Mouse (Mus musculus) liver (tissue): ENCODE data around the gene Coro1c.

ENCODE experiments used
- DNase-seq: peaks from one replicate; pipeline ENCODE4 v3.0.0-alpha.2; 2020; ENCODE audit warnings: mixed read lengths

Coro1c gene

DNA sequence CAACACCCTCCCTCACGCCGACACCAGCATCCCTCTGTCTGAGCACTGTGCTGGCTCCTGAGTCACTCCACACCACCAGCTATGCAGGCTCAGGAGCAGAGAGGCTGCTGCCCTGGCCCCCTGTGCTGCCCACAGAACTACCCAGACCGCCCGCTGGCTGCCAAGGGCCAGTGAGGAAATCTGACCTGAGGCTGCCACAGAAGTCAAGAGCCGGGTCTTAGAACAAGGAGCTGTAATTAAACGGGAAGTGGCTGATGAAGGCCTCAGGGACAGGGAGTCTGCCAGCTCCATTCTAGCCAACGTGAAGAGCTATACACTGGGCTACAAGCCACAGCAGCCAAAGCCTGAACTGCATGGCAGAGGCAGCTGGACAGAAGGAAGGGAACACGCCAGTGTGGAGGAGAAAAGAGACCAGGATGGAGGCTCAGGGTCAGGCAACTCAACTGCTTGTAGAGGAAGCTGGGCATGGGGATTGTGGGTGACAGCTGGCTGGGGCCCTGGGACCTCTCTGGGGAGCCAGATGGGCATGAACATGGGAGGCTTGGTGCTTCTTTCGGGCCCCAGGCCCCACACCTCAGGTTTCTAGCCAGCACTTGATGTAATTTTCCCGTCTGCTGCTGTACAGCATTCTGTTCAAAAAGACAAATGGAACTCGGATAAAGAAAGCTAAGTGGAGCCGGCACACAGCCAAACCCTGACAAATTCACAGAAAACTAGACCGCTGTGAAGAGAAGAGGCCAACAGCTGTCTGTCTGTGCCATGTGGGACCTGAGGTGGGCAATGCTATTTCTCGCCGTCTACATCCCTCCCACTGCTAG, 25.8 kb downstream of the Coro1c start:
- DNase-seq, result no peak

DNA sequence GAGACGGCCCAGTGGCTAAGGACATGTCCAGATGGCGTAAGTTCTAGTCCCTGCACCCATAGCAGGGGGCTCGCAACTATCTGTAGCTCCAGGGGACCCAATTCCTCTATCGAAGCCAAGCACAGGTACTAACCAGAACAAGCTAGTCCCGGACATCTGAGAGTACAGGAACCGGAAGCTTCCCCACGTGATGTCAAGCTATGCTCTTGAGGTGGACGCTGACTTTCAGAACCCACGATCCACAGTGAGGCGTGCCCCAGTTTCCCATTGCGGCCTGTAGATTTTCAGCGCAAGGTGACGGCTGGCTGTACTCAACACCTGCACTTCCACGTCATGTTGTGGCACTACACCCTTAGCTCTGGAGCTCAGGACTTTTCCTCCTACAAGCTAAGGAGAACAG, 27.4 kb downstream of the Coro1c start:
- DNase-seq, result no peak

DNA sequence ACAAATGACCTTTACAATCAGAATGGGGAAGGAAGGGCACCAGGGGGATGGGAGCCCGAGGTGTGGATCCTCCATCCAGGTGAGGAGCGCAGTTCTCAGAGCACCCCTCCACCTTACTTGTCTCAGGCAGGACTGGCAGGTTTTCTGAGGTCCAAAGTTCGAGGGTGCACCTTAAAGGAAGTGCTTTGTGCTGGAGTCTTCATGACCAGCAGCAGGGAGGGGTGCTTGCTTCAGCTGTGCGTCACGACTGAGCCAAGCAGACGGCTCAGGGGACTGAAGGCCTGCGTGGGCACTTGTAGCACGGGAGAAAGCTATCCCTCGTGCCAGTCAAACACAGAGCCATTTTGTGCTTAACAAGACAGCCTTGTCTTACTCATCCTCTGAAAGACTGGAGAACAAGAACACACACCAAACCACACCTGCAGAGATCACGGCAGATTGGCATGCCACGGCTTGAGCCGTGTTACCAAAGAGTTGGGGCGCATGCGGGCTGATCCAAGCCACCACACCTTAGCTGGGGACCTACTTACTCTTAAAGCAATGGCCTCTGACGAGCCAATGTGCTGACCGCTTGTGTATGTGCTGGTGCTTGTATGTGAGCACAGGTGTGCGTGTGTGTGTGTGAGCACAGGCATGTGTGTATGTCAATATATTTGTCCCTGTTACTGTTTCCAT, 29.5 kb downstream of the Coro1c start:
- no peak for DNase-seq

DNA sequence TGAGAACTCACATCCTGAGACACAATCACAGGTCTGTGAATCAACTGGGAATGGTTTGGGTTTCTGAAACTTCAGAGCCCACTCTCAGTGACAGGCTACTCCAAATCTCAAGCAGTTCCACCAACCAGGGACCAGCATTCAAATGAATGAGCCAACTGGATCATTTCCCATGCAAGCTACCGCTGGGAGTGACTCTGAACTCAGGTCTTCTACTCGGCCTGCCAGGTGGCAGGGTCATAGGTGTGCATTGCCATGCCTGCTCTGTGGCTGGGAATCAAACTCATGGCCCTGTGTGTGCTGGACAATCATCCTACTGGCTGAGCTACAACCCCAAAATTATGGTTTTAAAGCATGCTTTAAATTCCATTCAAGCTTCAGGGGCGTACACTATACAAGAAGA, 31.0 kb downstream of the Coro1c start:
- no peak for DNase-seq

DNA sequence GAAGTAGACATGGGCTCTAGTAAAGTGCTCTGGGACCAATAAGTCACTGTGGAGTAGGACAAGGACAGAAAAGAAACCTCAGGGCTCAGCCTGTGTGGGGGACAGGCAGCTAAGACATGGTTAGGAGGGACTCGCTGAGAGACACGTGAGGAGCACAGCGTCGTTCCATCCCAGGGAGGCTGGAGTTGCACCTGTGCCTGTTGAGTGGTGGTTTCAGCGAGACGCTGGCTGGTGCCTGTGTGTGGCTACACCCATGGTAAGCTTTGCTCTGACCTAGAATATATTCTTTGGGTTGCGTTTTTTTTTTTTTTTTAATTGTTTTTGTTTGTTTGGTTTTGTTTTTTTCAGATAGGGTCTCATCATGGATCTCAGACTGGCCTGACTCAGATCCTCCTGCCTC, 32.4 kb downstream of the Coro1c start:
- no peak for DNase-seq

DNA sequence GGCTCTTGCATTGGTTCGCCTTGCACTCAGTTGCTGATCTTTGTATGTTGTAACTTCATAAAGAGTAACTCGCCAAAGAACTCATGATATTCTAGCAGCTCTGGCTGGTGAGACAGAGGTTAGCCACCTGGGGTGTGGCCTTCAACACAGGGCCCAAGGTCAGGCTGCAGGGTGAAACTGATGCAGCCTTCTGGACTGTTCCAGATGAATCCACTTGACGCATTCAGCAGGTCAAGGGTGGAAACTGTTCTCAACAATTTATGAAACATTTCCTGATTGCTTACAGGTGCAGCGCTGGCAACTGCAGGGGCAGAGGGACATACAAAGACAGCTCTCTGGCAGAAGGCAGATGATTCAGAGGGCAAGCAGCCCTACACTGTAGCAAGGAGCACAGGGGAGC, 32.9 kb downstream of the Coro1c start:
- DNase-seq, result no peak

DNA sequence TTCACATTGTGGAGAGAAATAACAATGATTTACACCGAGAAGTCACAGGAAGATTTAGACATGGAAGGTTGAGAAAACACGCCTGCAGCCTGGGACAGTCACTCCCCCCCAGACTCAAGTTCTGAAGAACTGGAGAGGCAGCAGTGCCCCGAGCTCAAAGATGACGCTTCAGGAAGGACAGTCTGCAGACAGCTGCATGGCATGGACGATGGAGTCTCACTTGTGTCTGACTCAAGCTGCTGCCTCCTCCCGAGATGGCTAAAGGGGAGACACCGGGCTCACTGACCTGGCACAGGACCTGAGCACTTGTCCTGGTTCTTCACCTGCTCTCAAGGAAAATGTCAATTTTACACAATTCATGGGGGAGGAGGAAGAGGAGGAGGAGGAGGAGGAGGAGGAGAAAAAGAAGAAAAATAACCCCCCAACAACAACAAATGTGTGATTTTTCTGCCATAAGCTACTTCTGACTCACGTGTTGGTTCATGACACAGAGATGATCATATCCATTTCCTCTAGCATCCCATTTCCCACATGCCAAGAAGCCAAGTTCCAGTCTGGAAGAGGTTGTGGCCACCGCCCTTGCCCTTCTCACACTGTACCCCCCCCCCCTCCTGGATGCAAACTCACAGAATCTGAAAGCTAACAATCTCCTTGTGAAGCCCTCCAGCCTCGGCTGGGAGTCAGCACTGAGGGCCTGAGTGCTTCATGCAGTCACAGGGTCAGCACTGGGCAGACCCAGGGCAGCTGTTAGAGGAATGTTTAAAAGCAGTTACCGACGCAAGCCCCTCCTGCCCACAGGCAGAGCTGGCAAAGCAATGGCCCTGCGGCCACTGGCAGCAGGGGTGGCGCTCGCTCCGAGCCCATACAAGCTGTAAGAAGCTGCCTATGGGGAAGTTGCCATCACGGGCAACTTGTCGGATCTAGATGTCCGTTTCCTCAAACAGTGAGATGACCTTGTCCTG, 34.2 kb downstream of the Coro1c start:
- DNase-seq, result no peak

DNA sequence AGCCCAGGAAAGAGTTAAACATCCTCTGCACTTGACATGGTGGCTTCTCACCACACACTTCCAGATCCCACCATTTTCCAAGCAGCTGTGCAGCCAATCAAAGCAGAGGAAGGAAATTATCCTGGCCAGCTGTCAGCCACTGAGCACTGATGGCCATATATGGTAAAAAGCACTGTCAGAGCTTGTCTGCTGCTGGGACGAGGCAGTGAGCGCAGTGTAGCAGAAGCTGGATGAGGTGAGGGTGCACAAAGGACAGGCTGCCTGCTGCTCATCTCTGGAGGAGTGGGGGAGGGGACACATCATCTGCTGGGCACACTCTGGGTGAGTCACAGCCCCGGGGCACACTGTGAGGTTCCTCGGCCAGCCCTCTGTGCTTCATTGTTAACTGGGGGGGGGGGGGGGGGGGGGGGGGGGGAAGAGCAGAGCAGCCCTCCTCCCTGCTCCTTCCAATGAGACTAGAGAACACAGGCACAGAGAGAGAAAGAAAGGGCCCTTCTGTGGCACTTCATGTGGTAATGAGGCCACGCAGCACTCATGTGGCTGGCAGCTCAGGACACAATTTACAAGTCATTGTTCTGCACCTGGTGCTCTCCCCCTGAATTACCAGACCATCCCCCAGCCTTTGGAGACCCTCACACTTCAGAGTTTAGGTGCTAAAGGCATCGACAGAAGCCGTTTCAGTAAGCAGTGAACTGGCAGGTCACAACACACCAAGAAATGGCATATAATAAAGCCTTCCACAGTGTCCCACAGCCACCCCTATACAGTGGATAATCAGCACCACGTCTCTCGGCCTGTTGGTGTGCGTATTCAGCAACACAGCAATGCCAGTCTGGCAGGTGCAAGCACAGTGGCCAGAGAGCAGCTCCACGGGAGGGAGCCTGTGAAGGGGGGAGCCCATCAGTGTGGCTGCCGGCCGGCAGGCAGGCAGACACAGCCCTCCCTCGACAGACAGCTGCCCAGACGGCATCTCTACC, 35.3 kb downstream of the Coro1c start:
- DNase-seq, result peak; percentile 62

DNA sequence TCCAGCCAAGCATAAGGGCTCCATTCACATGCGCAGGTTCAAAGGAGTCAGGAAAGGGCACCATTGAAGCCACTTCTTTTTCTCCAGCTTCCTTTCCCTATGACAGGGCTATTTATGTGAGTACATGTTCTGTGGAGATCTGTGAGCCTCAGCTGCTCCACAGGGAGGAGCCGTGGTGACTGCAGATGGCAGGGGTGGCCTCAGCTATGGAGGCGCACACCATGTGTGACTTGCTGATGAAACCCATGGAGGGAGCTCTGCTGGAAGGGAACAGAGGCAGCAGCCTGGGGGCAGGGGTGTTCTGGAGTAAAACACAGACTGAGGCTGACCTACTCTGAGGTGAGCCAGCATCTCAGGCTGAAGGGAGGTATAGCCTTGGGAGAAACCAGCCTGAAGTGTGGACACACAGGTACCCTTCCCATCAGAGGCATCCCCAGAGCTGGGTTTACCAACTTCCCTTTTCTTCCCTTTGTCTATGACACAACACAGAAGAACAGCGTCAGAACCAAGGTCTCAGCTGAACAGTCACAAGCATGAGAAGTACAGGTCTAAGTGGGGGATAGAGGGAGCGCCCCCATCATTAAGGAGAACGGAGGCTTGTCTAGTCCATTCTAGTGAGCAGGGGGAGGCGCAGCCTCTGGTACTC, 36.5 kb downstream of the Coro1c start:
- no peak for DNase-seq

DNA sequence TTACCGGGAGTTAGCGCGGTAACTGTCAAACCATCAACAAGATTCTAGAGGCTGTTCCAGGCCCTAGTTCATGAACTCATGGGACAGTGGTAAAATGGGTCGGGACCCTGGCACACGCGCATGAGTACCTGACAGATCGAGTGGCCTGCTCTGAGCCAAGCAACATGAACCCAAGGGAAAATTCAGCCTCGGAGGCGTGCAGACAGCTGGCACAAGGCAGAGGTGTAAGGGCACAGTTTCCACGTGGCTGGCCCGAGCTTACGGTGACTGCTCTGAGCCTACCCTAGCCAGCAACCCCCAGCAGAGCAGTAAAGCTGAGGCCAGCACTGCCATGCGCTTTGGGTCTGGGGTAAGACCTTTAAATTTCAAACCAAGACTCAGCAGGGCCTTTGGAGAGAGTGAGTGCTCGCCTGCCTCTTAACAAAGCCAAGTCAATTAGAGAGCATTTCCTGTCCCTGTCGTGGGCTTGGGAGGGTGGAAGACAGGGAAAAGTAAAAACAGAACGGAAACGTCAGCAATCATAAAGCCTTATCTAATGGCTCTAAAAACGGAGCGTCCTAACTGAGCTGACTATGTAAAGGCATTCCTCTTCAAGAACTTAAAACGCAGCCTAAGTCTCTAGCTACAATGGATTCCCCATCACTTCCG, 38.0 kb downstream of the Coro1c start:
- no peak for DNase-seq

DNA sequence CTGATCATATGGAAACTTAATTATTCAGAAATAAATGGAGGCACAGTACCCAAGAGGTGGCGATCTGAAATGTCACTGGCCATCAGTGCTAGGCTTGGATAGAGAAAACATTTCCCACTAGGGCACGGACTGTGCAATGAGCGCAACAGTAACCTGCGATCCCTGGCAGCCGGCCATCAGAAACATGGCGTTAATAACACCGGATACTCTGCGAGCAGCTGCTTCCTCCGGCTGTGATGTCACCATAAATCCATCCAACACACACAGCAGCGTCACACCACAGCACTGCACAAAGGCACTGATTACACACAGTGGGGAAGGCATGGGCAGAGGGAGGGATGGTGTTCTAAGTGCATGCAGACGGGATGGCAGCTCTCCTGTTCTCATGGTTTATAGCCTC, 39.4 kb downstream of the Coro1c start:
- peak; percentile 40 for DNase-seq

DNA sequence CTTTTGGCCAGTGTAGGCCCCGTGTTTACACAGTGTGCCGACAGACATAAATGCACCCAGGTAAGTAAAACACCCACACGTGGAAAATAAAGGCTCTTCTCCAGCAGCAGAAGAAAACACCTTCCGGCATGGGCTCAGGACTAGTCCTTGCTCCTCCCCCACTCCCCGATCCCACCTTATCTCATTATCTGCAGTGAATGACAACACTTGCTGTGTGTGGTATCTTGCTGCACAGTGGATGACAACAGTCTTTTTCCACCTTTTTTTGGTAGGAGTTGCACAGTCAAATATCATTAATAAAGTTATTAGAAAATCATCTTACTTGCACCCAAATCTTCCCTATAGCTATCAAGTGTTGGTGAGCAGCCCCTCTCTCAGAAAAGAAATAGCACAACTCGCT, 43.6 kb downstream of the Coro1c start:
- DNase-seq, result no peak

DNA sequence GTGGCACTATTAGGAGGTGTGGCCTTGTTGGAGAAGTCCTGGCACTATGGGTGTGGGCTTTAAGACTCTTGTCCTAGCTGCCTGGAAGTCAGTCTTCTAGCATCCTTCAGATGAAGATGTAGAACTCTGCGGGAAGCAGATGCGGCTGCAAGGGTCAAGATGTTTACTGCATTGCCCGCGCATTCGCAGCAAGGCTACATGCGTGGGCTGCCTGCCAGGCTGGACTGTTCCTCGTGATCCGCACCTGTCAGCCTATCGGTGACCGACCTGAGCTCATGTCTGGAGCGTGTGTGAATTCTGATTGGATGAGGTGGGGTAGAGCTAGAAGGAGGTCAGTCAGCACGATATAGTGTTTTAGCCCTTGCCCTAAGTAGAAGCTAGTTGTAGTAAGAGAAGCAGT, 44.6 kb downstream of the Coro1c start:
- no peak for DNase-seq

DNA sequence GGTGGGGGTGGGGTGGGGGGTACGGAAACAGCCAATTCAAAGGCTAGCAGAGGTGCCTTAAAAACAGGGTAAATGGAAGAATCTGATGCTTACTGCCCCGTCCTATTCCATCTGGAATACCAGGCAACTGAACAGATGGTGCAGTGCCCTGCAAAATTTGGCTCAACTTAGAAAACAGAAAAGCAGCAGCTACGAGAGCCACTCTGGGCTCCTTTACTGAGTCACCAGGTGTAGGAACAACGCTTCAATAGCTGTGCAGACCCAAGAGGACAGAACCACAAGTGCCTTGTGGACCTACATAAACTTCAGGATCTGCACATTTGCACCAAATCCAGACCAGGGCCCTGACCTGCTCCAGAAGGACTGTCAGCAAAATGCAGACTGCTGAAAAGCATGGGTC, 46.1 kb downstream of the Coro1c start:
- no peak for DNase-seq

DNA sequence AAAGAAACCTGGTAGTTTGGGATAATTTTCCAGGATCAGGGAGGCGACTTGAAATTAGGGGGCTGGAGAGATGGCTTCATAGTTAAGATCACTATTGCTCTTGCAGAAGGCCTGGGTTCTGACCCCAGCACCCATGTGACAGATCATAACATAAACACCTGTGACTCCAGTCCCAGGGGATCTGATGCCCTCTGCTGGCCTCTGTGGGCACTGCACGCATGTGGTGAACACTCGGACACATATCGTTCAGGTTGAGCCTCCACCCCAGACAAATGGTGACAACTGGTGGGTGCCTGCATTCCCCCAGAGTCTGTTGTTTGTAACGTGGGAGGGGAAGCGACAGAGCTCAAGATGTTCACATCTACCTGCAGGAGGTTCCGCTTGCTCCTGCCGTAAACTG, 47.3 kb downstream of the Coro1c start:
- peak; percentile 66 for DNase-seq

DNA sequence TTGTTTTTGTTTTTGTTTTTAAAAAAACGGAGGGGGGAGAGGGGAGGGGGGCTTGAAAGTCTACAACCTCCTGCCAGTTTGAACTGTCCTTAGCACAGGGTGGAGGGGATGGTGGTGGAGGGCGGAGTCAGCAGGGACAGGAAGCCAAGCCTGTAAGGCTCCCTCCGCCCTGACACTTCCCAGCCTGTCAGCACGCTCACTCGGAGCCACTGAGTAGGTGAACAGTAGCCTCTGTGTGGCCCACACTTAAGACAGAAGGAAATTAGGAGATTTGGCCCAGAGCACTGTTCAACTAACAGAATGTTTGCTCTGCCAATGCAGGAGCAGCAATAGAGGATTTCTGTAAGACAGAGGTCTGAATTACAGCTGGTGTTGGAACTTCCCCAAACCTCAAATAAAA, 49.6 kb downstream of the Coro1c start:
- peak; percentile 59 for DNase-seq

DNA sequence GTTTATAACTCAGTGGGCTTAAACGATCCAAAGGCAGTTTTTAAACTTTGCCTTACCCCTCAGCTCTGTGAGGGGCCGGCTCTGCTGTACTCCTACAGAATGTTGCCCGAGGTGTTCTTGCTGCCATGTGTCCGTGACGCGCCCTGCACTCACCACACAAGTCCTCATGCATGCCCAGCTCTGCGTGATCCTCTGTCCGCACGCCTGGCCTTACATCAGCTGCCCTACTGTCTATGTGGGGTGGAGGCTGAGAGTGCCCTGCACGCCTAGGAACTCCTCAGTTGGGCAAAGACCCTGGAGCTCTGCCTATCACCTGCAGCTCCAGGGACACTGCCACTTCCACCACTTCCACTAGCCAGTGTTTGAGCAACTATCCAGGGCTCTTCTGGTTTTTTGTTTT, 50.0 kb downstream of the Coro1c start:
- DNase-seq, result no peak

DNA sequence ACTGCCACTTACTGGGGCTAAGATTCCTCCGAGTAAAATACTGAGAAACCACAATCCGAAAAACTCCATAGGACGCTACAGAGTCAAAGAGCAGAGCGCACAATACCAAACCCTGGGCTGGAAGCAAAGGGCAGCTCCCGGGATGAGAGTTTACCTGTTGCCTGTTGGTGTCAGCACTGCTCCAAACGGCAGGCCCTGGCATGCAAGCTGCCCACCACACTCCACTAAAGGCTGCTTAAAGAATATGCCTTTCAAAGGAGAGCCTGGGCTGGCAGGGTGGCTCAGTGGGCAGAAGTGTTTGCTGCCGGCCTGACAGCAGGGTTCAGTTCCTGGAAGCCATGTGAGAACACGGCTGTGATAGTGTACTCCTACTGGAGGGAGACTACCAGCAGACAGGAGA, 50.9 kb downstream of the Coro1c start:
- DNase-seq, result no peak

DNA sequence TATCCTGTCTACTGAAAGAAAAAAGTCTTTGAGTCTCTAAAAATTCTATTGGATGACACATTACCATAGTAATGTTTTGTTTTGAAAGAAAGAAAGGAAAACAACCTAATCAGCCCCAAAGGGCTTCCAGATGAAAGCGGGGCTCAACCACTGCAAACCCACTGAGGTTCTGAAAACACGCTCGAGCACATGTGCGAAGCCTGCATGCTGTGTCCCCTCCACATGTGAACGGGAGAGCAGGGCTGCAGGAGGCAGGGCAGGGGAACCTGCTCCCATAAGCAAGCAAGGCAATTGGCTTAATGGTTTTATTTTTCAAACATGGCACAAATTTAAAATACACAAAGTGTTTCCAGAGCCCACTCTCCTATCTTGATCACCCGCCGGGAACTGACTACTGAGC, 51.9 kb downstream of the Coro1c start:
- DNase-seq, result no peak

DNA sequence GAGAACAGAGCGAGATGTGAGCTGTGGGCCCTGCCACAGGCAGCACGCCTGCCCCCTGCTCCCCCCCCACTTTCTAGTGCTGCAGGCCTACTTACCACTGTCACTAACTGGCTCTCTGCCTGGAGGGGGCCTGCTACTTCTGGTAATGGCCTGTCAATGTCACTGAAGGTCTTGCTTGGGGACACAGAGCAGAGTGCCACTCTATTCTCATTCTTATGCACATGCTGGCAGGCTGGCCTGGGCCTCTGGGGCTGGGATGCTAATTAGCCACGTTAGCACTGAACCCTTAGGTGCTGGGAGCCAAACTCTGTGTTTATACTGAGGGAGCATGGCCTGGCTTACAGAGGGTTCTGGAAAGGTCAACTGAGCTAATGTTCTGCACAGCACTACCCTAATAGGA, 52.9 kb downstream of the Coro1c start:
- no peak for DNase-seq

DNA sequence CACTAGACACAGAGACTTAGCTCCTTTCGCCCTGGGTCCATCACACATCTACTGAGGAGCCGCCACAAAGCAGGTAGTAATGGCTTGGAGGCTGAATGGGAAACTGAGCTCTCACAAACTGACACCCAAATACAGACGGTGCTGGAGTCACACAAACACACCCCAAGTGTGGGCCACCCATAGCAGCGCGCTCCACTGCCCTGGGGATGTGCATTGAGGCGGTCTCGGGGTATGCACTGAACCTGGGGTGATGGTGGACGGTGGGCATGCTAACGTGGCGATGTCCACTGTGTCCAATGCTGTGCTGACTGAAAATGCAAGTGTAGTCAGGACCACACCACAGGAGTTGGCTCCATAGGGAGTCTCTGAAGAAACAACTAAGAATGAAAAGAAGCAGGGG, 53.4 kb downstream of the Coro1c start:
- no peak for DNase-seq
